Mouse (Mus musculus): ENCODE measurements at regions not wholly inside any gene's neighbourhood (a gene's known extent, or its start where the extent isn't known, plus 50 kb on each side); places are given as distances from the start of the nearest gene placed in this dataset.

DNA sequence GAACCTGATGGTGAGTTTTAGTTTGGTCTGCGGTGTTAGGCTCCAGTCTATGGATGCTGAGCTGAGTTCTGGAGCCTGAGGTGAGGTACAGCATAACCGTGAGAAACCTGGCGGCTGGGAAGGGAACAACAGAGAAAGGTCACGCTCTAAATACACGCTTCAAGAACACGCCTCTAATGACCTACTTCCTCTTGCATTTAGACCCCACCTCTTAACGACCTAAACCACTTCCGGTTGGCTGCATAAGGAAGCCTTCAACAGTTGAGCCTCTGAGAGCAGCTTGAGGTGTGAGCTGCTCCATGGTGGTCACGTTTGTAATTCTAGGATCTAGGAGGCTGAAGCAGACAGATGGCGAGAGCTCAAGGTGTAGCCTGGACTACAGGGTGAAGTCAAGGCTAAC, 175.8 kb downstream of the Zfp365 start:
- no peak for DNase-seq (ENCODE audit: extremely low spot score, low spot score)

DNA sequence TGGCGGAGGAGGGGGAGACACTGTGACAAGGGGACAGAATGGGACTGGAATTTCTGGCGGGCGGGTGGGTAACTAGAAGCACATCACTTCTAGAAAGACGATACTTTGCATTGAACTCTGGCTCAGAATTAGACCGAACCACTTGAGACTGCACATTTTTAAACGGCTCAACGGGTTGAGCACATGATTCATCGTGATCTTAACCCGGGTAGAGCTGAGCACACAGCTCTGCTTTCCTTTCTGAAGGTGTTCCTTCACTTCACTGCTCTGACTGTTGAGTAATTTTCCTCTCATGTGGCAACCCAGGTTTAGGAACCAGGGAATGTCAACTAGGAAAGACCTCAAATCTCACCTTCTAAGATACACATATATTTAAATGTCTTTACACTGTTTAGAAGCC, 180.9 kb downstream of the Zfp365 start:
- no peak for DNase-seq (ENCODE audit: extremely low spot score, low spot score)

DNA sequence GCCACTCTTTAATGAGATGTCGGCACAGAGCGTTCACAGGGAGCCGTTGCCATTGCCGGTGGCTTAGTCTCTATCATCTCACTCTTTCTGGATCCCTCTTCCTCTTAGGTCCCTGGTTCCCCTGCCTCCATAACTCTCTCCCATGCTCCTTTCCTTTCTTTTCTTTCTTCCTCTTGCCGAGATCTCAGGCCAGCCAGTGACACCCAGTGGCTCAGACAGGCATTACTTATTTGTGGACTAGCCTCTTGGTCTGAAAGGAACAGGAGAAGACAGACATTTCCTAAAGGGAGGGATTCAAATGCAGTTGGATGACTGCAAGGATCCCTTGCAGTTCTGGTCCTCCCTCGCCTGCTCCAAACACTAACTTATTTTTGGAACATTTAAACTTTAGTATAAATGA, 180.5 kb upstream of the Ado start:
- peak; percentile 41 for DNase-seq (ENCODE audit: extremely low spot score, low spot score)

DNA sequence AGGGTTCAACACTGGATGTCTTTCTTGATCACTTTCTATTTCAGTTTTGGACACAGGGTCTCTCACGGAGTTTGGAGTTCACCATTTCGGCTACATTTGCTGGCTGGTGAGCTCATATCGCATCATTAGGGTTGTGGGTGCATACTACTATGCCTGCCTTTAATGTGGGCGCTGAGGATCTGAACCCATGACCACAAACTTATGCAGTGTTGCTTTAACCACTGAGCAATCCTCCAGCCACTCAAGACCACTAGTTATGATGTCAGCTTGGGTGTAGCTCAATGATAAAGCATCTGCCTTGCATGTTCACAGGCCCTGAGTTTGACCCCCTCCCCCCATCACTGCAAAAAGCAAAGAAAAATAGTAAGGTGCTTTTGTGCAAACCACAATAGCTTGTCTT, 178.8 kb upstream of the Ado start:
- DNase-seq (ENCODE audit: extremely low spot score, low spot score) = no peak

DNA sequence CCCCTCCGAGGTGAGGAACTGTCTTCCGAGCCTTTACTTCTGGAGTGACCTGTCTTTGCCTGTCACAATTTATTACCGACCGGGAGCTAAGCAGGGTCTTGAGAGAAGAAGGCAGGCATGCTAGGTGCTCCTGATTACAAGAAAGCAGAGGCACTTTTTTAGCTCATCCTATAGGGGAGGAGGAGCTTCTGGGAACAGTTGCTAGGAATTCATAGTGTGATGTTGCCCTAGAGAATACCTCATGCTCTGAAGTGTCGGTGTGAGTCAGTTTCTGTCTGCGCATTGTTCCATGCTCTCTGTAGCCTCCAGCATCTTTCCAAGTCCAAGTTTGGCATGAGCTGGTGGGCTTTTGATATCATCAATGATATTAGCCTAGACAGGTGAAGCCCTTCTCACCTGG, 178.0 kb upstream of the Ado start:
- no peak for DNase-seq (ENCODE audit: extremely low spot score, low spot score)

DNA sequence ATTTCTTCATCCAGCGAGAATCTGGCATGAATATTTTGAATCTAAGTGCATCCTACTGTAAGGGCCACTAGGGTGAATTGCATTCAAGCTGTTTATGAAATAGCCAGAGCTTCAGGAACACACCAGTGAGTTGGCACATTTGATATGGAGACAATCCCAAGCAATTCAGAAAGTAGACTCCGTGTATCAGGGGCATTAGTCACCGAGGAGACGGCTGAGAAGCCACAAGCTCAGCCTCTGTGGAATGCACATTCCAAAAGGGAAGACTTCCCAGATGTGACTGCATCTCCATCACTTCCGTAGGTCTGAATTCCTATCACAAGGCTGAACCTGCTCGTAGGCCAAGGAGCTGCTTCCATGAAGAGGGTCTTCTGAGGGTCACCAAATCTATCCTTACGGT, 177.6 kb upstream of the Ado start:
- no peak for DNase-seq (ENCODE audit: extremely low spot score, low spot score)

DNA sequence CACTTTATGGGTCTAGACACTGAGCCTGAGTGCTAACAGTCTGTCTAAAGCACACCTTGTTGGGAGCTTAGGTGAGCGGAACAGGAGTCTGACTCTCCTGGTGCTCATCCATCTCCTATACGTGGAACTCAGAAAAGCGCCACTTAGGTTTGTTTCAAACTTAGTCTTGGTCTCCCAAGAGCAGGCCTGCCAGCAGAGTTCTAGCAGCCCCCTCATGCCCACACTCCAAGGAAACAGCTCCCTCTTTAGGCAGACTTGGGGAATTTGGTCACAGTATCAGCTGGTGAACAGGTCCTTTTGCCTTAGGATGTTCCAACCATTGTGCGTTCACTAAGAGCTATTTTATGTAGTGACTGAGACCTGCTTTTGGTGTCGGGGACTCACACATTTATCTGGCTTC, 173.0 kb upstream of the Ado start:
- peak; percentile 38 for DNase-seq (ENCODE audit: extremely low spot score, low spot score)

DNA sequence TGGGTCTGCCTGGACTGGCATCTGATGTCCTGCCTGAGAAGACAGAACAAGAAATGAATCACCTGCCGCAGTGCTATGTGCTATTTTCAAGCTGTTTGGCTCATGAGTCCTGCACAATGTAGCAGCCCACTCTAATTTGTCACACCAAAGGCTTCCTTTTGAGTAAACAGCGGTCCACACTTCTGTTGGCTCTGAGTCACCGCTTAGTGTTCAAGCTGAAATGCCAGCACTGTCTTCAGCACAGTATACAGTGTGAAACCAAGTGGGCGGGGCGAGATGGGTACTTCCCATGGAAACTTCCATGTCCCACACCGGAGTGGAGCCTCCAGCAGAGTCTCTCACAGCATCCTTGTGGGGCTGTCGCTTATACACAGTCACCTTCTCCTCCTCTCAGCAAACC, 168.8 kb upstream of the Ado start:
- DNase-seq (ENCODE audit: extremely low spot score, low spot score) = no peak

DNA sequence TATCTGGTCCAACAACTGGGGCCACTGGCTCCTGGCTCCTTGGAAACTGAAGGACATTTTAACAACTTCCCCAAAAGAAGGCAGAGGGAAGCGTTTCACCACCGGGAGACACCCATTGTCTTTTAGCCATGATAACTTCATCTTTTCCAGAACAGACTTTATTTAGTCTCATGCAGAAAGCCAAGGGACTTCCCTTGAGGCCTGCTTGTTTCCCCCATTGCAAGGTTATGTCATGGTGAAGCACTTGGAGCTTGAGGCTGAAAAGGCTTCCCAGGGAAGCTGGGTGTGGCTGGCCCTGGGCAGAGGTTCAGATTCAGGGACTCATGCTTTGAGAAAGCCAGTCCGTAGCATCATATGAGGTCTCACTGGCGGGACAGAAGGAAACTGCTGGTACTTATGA, 166.3 kb upstream of the Ado start:
- DNase-seq (ENCODE audit: extremely low spot score, low spot score) = no peak

DNA sequence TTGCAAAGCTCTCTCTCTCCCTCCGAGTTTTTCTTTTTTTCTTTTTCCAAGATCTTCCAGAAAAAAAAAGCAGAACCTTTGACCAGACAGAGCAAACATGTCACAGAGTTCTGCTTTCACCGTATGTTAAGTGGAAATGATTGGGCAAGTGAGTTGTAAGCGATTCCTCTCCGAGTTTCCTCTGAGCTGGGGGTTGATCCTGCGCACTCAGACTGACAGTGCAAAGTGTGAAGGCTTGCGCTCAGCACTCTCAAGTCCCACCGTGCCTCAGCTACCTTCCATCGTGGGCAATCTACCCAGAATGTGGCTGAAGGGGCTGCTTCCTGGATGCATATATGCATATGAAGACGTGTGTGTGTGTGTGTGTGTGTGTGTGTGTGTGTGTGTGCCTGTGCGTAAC, 164.3 kb upstream of the Ado start:
- DNase-seq (ENCODE audit: extremely low spot score, low spot score) = no peak

DNA sequence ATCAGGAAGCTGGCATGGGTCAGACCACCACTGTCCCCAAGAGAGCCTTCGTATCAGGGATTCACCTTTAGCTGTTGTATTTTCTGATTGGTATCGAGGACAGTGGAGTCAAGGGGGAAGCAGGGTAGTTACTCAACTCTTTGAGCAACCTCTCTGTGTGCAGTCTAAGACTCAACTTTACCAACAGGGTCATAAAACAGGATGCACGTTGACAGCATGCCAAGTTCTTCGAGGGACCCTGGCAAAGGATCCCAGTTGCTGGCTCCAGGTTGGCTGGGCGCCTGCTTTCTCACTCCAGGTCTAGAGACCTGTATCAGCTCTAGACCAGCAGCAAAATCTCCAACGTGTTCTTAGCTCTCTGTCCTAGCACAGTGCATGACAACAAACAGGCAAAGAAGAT, 163.9 kb upstream of the Ado start:
- DNase-seq (ENCODE audit: extremely low spot score, low spot score) = no peak

DNA sequence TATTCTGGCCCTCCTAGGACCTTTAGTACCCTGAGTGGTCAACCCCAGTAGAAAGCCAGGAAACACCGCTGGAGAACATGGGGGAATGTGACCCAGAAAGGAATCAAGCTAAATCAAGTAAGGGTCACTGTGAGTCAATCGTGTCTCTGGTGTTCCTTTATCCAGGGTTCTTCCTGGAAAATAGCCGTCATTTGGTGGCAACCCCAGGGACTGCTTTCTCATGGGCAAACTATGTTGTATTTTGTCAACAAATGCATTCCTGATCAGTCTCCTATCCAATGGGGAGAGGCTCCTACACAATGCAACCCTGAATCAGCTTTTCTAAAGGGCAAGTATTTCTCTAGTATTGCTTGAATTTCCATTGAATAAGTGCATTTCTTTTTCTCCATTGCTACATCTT, 163.2 kb upstream of the Ado start:
- DNase-seq (ENCODE audit: extremely low spot score, low spot score) = no peak

DNA sequence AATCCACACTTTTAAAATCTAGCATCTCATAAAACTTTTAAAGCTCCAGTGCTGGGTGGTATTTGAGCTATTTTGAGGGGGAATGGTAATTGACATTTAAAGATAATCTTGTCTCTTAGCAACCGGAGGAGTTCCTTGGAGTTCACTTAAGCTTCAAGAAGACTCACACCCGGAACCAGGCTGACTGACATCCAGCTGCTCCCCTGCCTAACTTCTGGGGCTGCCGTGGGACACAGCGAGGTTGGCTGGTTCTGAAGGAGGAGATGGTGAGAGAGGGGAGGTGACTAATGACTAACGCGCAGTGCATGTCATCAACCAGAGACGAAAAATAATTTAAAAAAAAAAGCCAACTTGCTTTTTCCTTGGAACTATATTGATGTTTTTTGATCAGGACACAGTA, 157.7 kb upstream of the Ado start:
- DNase-seq (ENCODE audit: extremely low spot score, low spot score) = no peak

DNA sequence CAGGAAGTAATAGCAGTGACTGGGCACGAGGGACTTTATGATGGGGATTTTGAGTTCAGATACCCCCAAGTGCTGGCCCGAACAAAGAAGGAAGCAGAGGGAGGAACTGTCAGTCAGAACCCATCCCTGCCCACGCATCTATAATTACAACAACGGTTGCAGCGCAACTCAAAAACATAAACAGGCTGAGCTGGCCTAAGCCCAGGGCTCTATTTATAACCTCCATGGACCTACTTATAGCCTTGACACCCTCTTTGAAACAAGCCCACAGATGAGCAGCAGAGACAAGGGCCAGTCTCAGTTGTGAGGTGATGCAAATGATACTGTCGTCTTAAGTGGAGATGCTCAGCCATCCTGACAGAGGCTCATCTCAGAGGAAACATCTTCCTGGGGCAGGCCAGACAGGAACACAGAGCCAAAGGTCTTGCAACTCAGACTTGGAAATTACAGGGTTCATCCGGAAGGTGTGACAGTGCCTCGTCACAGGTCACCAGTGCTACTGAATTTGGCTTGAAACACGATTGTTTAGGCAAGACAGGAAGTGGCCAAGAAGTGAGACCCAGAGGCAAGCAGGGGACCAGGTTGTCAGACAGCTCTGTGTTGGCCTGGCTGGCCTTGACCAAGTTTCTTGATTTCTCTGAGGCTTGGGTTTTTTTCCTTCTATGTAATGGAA, 154.2 kb upstream of the Ado start:
- no peak for DNase-seq (ENCODE audit: extremely low spot score, low spot score)

DNA sequence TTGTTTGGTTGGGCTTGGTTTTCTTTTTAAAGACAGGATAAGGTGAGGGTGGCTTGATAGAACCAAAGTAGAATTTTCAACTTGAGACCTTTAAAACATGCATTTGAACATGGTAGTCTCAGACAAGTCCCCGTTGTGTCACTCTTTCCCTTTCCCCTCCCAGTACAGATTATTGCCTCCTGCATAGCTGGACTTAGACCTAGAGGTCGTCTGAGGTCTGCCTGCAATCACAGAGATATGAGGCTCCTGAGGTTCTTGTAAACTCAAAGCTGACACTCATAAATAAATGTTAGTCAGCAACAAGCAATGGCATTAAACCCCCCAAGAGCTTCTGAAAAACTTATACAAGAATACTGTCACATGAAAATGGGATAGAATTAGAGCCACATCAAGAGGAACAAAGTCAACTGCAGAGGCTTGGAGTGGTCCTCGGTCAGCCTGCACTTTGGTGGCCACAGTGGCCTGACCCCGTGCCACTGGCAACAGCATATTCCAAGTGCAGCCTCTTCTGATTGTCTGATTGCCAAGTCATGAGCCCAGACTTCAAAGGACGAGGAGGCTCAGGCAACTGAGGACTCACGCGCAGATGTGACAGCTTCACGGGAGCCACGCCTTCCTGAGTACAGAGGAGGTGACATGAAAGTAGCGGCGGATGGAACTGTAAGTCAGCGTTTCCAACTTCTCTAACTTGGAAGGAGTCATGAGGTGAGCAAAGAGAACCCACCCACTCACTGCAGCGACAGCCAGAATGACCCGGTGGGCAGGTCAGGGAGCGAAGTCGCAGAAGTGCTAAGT, 148.8 kb upstream of the Ado start:
- no peak for DNase-seq (ENCODE audit: extremely low spot score, low spot score)

DNA sequence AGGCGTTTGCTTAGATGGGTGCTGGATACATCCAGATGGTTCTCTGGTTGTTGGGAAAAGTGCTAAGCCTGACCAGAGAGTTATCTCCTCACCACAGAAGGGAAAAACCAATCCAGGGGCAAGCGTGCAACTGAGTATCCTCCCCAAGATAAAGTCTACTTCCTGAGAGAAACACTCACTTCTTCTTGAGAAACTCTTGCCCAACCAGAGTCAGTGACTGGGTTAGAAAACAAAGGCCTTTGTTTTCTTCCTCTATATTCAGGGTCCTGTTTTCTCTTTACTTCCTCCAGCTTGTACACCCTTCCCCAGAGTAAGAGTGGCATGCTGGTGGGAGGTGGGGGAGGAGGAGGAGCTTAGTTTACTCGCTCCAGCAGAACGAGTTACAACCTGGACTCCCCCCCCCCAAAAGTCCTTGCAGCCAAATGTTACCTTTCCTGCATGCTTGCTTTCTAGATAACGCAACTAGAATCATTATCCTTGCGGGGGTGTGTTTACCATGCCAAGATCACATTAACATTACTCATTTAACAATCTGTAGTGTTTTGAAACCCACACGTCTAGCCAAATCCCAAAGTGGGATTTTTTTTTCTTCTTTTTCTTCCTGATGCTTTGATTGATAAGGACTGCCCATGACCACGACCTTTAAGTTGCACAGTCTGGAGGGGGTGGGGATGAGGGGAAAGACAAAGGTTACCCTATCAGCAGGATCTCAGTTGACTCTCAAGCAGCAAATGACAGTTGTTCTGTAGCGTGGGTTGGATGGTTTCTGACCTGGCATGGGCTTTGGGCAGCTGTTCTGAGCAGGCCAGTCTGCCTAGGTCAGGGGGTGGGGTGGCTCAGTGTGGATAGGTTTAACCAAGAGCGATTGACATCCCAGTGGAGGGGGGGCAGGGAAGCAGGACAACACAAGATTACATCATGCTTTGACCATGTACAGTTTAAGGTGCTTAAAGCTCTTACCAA, 147.4 kb upstream of the Ado start:
- DNase-seq (ENCODE audit: extremely low spot score, low spot score) = no peak

DNA sequence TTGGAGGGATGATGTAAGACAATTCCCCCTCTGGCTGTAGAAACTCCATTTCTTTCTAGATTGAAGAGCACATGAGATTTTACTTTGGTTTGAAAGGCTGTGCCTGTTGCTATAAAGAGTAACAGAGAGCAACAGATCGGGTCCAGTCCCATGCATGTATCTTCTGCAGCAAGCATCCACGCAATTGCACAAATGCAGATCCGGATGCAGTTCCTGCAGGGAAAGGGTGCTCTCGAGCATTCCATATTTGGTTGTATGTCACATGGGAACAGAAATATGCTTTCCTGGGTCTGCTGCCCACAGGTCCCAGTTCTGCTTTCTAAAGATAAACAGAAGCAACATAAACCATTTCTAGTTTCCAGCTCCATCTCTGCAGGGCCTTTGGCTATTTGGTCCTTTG, 146.0 kb upstream of the Ado start:
- DNase-seq (ENCODE audit: extremely low spot score, low spot score) = no peak

DNA sequence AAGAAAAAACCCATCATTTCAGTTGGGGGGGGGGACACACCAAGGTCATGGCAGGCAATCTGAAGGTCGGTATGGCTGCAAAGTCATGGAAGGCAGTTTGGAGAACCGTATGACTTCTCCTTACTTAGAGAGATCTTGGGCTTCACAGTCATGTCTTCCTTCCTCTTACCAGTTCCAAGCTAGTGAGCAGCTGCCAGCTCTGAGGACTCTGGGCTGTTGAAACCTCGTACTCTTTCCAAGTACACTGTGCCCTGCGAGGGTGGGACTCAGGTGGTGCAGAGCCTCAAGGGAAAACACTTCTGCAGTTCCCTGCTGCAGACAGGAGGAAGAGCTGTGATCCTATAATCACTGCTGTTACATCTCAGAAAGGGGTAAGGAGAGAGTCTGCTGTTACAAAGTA, 144.8 kb upstream of the Ado start:
- no peak for DNase-seq (ENCODE audit: extremely low spot score, low spot score)

DNA sequence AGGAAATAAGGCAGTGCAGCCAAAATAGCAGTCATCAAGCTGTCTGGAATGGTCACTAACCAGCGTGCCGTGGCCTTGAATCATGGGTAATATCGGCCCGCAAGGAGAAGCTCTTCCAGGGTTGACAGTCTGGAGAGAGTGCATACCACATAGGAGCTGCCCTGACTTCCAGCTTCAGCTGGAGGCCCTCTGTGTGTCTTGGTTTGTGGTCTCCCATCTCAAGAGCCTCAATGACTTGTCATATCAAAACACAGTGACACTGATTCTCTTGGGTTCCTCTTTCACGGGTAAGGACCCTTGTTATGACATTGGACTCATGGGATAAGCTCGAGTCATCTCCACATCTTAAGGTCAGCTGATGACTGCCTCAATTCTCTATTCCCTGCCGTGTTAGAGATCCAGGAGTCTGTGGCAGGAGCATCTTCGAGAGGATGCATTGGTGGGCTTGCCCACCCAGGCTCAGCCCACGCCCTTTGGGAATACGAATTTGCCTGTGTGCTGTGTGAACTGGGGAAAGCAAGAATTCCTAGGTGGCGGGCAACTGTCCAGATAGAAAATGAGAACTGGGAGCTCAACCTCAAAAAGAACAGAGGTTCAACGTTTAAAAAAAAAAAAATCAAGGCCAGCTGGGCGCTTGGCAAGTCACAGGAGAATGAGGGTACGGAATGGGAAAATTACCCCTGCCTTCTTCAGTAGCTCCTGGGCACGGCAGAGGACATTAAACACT, 141.4 kb upstream of the Ado start:
- DNase-seq (ENCODE audit: extremely low spot score, low spot score) = no peak

DNA sequence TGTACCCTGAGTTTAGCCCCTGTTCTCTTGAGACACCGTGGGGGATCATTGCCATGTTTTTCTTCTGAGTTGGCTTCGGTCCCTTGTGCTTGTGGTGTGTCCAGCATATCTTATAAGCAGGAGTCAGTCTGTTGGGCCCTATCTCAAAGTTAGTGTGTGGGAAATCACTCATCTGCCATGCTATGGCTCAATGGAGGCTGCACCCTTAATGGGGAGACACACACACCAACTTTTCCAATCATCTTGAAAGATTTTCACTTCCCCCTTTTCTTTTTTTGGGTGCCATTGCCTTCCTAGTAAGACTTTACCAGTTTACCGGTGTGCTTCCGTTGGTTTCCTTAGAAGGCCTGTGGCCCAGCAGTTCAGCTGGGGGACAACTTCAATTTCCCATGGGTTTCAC, 130.6 kb upstream of the Ado start:
- DNase-seq (ENCODE audit: extremely low spot score, low spot score) = no peak

DNA sequence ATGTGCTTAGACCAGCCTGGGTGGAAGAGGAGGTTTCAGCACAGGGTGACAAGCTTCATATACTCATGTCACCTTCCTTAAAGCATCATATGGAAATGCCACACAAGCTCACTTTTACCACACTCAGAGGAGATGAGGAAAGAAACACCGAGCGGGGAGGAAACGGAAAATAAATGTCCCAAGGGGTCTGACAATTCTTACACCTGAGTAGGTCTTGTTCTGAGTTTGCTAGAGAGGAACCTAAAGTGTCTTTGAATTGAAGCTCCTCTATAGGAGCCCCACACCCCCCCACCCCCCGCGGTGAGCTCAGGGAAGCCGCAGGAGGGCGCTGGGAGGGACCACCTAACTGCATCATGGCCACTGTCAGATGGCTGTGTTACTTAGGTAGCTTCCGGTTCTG, 124.7 kb upstream of the Ado start:
- no peak for DNase-seq (ENCODE audit: extremely low spot score, low spot score)

DNA sequence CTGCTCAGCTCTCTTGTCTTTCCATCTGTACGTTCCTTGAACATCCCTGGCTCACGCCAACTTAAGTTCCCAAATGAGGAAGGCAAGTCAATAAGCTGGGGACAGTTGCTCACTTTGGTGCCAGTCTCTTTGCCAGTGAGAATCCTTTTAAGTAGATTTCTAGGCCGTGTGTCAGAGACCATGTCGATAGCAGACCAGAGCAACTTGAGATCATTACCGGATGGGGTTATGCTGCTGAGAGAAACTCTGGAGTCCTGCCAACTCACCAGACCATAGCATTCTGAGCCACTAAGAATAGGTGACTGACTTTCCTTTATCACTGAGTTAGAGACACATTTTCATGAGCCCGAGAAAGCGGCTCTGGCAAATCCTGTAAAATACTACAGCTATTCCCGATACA, 123.5 kb upstream of the Ado start:
- DNase-seq (ENCODE audit: extremely low spot score, low spot score) = no peak
